Mouse (Mus musculus): ENCODE measurements around the gene Braf.

DNA sequence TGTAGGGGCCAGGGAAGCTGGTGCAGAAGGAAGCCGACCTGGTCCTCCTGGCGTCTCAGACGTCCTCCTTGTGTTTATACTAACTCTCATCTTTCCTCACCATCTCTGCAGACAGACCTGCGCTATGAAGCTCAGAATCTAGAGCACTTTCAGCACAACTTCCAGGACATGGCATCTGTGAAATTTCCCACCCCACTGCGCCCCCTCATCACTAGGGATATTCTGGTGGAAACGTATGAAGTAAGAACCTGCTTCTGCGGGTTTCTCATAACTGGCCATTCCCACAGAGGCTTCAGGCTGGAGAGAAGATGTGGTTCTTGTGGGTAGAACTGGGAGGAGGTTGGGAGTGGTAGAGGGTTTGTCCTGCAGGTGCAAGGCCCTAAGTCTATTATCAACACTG is 145.7 kb downstream of the Braf start:
- no peak for TF ChIP-seq POLR2A (IDR thresholded peaks at IDR 0.05; ENCODE audit: low read depth, low read length)
- no peak for TF ChIP-seq CTCF (IDR thresholded peaks at IDR 0.05; ENCODE audit: borderline replicate concordance, insufficient read depth, low read length)
